Mouse (Mus musculus) testis, adult 2 months (tissue): ENCODE results near the gene Pgm3. TPM values are rescaled to one million over a fixed set of nuclear protein-coding genes. Genes with fewer than 3 reads are reported as not detected.

ENCODE experiments used
- H3K27ac ChIP-seq: fragments of 200-500 bp; 2 replicates; pipeline ENCODE4 v1.5.1; 2012; ENCODE audit warnings: low read depth, low read length; ENCODE audit not compliant: control insufficient read depth, insufficient read depth
- H3K27me3 ChIP-seq: fragments of 200-500 bp; 2 replicates; pipeline ENCODE4 v1.6.1; 2012; ENCODE audit warnings: mild to moderate bottlenecking, low read length, moderate library complexity; ENCODE audit not compliant: control insufficient read depth, insufficient read depth
- H3K36me3 ChIP-seq: fragments of 200-500 bp; 2 replicates; pipeline ENCODE4 v1.6.1; 2012; ENCODE audit warnings: mild to moderate bottlenecking, low read length; ENCODE audit not compliant: control insufficient read depth, insufficient read depth
- H3K4me1 ChIP-seq: fragments of 200-500 bp; 2 replicates; pipeline ENCODE4 v1.6.1; 2012; ENCODE audit warnings: low read length; ENCODE audit not compliant: control insufficient read depth, insufficient read depth
- H3K4me3 ChIP-seq: fragments of 200-500 bp; 2 replicates; pipeline ENCODE4 v1.5.1; 2012; ENCODE audit warnings: low read depth, mild to moderate bottlenecking, low read length, moderate library complexity, mixed read lengths; ENCODE audit not compliant: control insufficient read depth
- CTCF ChIP-seq: fragments of 200-500 bp; IDR thresholded peaks from 2 replicates; pipeline ENCODE4 v1.5.1; 2012; ENCODE audit warnings: low read depth, mild to moderate bottlenecking, inconsistent platforms, low read length, moderate library complexity; ENCODE audit not compliant: control insufficient read depth, insufficient read depth, insufficient replicate concordance
- POLR2A ChIP-seq: fragments of 200-500 bp; IDR thresholded peaks from 2 replicates; pipeline ENCODE4 v1.6.1; 2012; ENCODE audit warnings: low read depth, mild to moderate bottlenecking, inconsistent platforms, low read length, moderate library complexity; ENCODE audit not compliant: control insufficient read depth
- polyA plus RNA-seq: library from polyadenylated mRNA; depleted of rRNA; stranded (reverse); fragments of >200 nt; gene quantifications from 2 replicates; pipeline ENCODE4 v1.2.3, GENCODE M21; 2012

Gene Pgm3
- polyA plus RNA-seq, 1 experiment = 6.2 TPM

DNA sequence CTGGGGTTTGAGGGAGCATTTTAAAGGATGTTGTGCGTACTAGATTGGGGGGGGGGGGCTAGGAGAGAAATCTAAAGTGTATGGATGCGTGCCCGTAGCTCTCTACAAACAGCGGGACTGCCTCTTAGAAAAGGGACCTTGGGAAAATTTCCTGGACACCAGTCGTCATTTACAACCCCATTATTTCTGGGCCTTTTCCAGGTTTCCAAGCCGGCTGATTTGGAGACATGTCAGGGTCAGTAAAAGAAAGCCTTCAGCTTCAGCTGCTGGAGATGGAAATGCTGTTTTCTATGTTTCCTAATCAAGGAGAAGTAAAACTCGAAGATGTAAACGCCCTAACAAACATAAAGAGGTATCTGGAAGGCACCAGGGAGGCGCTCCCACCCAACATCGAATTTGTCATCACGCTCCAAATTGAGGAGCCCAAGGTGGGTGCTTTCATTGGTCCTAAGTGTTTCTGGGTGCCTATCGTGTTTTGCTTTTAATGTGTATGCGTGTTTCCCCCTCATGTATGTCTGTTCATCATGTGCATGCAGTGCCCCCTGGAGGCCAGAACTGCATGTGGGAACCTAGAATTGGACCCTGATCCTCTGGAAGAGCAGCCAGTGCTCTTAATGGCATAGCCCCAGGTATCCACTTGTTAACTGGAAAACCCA, 1.1 kb upstream of the Pgm3 start:
- Histone ChIP-seq H3K27me3 (no peaks in the 10 kb centered on the region), H3K4me1 (peaks cover 5% of the 10 kb centered on the region), H3K27ac (no peak overlapping the region; the same call in 1 of the 2 replicates), H3K4me3 (peak overlapping the region; percentile 95), H3K36me3 (no peaks in the 10 kb centered on the region; the same call in 1 of the 2 replicates)
- peak; percentile 45; the same call in 1 of the 2 replicates for TF ChIP-seq CTCF
- TF ChIP-seq POLR2A = no peak

DNA sequence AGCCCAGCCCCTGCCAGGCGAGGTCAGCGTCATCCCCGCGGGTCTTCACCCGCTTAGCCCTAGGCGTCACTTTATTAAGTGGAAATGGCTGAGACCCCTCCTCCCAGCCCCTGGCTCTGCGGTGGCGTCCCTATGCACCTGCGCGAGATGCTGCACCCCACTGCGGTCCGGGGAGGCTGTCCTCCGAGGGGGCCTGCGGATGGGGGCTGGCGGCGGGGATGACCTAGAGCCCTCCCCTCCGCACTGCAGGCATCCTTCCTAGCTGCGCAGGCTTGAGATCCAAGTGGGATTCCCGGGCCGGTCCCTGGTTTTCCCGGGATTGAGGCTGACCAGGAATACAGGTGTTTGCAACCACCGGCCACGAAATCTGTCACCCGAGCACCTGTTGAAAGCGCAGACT, 554 bp upstream of the Pgm3 start:
- H3K27ac ChIP-seq = peak overlapping the region; percentile 73
- H3K4me3 ChIP-seq = peak overlapping the region; percentile 95

DNA sequence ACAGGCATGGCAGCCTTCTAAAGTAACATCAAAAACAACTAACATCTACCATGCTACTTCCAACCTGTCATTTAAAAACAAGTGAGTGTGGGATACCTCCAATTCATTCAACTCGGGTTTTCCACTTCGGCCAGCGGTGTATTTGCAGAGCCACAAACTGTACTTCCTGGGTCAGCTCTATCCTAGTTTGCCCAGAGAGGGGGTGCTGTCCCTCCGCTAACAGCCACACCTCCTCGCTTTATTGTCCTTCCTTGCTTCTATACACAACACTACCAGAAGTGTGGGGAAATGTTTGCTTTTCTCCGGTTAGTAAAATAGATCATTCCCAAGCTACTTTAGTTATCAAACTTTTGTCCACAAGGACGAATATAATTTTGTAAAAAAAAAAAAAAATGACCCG, 696 bp downstream of the Pgm3 start:
- TF ChIP-seq CTCF (no peak), POLR2A (no peak)
- Histone ChIP-seq H3K27ac (peak overlapping the region; percentile 63), H3K4me3 (peak overlapping the region; percentile 71), H3K36me3 (no peaks in the 10 kb centered on the region; the same call in 1 of the 2 replicates), H3K27me3 (no peaks in the 10 kb centered on the region), H3K4me1 (peaks cover 5% of the 10 kb centered on the region)

More for the DNA sequence above, 554 bp upstream of the Pgm3 start:
- no peak for TF ChIP-seq CTCF
- no peak; the same call in 1 of the 2 replicates for TF ChIP-seq POLR2A
- H3K36me3 ChIP-seq = no peaks in the 10 kb centered on the region; the same call in 1 of the 2 replicates
- no peaks in the 10 kb centered on the region for H3K27me3 ChIP-seq
- peaks cover 5% of the 10 kb centered on the region for H3K4me1 ChIP-seq

DNA sequence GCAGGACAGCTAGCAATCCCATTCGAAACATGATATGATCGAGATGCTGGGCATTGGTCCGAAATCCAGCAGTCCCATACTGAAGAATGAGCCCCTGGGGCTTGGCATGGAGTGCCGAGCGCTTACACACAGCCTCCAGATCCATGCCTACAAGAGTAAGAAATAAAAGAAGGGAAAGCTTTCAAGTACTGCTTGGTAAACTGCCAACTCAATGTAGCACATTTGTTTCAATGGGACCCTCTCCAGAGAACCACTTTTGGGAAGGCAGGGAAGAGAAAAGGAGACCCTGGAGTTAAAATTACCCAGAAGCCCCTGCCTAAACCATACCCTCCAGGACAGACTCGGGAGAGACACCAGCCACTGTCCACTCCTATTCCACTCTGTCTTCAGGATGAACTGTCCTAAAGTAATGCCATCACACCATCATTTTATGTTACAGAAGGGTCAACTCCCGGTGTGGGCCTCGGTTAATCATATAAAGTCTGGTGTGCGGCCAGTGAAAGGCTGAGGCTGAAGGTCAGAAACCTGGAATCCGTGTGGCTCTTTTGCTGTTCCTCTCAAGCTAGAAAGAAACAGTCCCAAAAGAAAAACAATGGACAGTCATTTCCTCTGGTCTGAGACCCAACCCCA, 1.3 kb downstream of the Pgm3 start:
- Histone ChIP-seq H3K27ac (peak overlapping the region; percentile 51), H3K36me3 (no peaks in the 10 kb centered on the region; the same call in 1 of the 2 replicates), H3K27me3 (no peaks in the 10 kb centered on the region), H3K4me3 (peak overlapping the region; percentile 71; the same call in 1 of the 2 replicates), H3K4me1 (peaks cover 5% of the 10 kb centered on the region)
- TF ChIP-seq CTCF = no peak
- TF ChIP-seq POLR2A = no peak

DNA sequence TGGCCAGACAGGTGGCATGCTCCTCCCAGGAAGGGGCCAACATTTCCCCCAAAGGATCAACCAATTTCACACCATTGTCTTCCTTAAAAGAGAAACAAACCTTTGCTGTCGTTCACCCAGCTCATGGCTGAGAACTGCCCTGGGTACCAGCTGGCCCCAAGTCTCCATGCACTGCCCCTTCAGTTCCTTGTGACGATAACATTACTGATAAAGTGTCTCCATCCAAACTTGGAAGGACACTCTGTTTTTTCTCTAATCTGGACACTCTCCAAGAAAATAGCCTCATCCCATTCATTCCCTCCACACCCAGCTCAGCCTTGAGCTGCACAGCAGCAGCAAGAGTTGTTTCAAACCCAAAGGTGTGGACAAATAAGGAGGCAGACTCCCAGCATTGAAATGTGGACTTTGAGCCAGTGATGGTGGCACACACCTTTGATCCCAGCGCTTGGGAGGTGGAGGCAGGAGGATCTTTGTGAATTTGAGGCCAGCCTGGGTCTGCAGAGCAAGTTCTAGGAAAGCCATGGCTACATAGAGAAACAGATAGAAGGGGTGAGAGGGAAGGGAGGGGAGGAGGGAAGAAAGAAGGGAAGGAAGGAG, 2.2 kb downstream of the Pgm3 start:
- H3K4me3 ChIP-seq = no peak overlapping the region
- no peaks in the 10 kb centered on the region for H3K27me3 ChIP-seq

DNA sequence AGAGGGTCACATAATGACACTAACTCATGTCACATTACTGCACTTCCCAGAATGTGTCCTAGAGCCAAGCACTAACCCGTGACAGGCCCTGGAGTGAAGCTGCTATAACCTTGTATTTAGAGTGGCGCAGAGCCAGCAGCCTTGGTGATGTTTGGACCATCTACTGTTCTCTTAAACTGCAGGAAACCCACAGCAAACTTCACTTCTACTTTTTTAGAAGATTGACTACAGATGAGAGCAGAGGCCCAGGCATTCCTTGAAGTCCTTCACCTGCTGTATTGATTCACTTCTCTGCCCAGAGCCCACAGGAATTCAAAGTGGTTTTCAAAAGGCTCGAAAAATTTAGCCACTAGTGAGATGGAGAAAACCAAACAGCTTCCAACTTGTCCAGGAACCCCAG, 11.1 kb downstream of the Pgm3 start:
- TF ChIP-seq POLR2A = no peak
- TF ChIP-seq CTCF = no peak
- Histone ChIP-seq H3K4me1 (no peaks in the 10 kb centered on the region), H3K27ac (no peak overlapping the region), H3K4me3 (no peak overlapping the region), H3K36me3 (no peaks in the 10 kb centered on the region; the same call in none of the 2 replicates), H3K27me3 (no peaks in the 10 kb centered on the region)

More for the DNA sequence above, 2.2 kb downstream of the Pgm3 start:
- H3K4me1 ChIP-seq = peaks cover 5% of the 10 kb centered on the region
- peak overlapping the region; percentile 4; the same call in 1 of the 2 replicates for H3K27ac ChIP-seq
- no peak for TF ChIP-seq POLR2A
- TF ChIP-seq CTCF = no peak
- no peaks in the 10 kb centered on the region; the same call in 1 of the 2 replicates for H3K36me3 ChIP-seq

DNA sequence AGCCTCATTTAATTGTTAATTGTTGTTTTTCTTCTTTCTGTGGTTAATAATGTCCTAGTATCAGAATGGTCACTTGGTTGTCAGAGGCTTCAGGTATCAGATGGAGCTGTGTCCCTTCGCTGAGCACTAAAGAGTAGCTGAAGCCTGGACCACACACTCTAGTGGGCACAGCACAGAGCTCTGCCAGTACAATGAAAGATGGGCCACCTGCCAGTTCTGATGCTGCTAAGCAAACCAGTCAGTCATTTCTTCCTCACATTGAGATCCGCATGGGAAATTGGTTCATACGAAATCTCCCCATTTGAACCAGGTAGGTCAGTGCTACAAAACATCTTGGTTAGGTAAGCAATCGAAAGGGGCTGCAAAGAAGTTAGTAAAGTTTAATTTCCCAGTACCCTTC, 17.0 kb downstream of the Pgm3 start:
- no peak overlapping the region for H3K27ac ChIP-seq
- H3K27me3 ChIP-seq = no peaks in the 10 kb centered on the region
- no peaks in the 10 kb centered on the region; the same call in 1 of the 2 replicates for H3K36me3 ChIP-seq
- H3K4me3 ChIP-seq = no peak overlapping the region
- no peaks in the 10 kb centered on the region for H3K4me1 ChIP-seq
- no peak for TF ChIP-seq POLR2A
- no peak for TF ChIP-seq CTCF
